Mouse (Mus musculus) neural tube, embryonic 13.5 days (tissue): ENCODE data around the gene Adgrf2. TPM values are rescaled to one million over a fixed set of nuclear protein-coding genes. Genes with fewer than 3 reads are reported as not detected.

Experiments
- ATAC-seq: fragments of 200-750 bp; cut with Nextera tagmentation; 2 replicates; pipeline ENCODE4 v1.8.0; 2017; ENCODE audit warnings: low read depth, mild to moderate bottlenecking, moderate TSS enrichment, moderate library complexity
- H3K27ac ChIP-seq: fragments of 300-500 bp; sonication (generic); replicated peaks from 2 replicates; pipeline ENCODE4 v1.5.1; 2015; ENCODE audit warnings: moderate library complexity, mild to moderate bottlenecking, inconsistent platforms
- H3K27me3 ChIP-seq: fragments of 300-500 bp; sonication (generic); 2 replicates; pipeline ENCODE4 v1.6.1; 2015; ENCODE audit warnings: mild to moderate bottlenecking, inconsistent platforms
- H3K36me3 ChIP-seq: fragments of 300-500 bp; sonication (generic); 2 replicates; pipeline ENCODE4 v1.6.1; 2015; ENCODE audit warnings: mild to moderate bottlenecking, inconsistent platforms
- H3K4me1 ChIP-seq: fragments of 300-500 bp; sonication (generic); replicated peaks from 2 replicates; pipeline ENCODE4 v1.6.1; 2015; ENCODE audit warnings: inconsistent platforms
- H3K4me2 ChIP-seq: fragments of 300-500 bp; sonication (generic); 2 replicates; pipeline ENCODE4 v1.6.1; 2015; ENCODE audit warnings: inconsistent platforms, mild to moderate bottlenecking, moderate library complexity
- H3K4me3 ChIP-seq: fragments of 300-500 bp; sonication (generic); 2 replicates; pipeline ENCODE4 v1.5.1; 2015; ENCODE audit warnings: mild to moderate bottlenecking, inconsistent platforms
- H3K9ac ChIP-seq: fragments of 300-500 bp; sonication (generic); 2 replicates; pipeline ENCODE4 v1.6.1; 2015; ENCODE audit warnings: moderate library complexity, mild to moderate bottlenecking, inconsistent platforms
- H3K9me3 ChIP-seq: fragments of 300-500 bp; sonication (generic); 2 replicates; pipeline ENCODE4 v1.6.1; 2016; ENCODE audit warnings: inconsistent platforms
- WGBS: fragments of 180-500 bp; shearing (Covaris S2); methylation state at CpG from one replicate; pipeline ENCODE4 v1.1.7; 2015; 5-methylcytosine and 5-hydroxymethylcytosine counted together
- polyA plus RNA-seq: library from polyadenylated mRNA; unstranded; fragments of >200 nt; fragmentation: Nextera tagmentation; extraction: Ambion mirVana; gene quantifications from 2 replicates; pipeline ENCODE4 v1.2.1, GENCODE M21; 2015

Adgrf2 gene
- polyA plus RNA-seq, 1 experiment from 2014 or later, result not detected

DNA sequence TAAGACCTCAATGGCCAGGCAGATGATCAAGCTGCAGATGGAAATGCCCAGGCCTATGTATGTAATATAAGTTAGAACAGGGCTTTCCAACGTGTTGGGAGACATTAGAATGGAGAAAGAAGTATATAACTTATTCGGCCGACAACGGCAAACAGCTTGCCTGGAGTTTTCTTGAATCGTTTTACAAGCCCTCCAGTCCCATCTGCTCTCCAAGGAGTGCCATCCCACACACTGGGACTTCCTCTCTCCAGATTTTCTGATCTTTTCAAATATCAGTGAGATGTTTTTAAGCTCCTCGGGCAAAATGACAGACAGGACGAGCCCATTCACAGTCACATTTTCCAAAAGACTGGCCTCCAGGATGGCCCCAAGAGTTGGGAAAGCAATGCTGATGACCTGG lies 31.3 kb downstream of the Adgrf2 start:
- 91% methylated on average over 7 of the region's 7 CpGs for WGBS
- no peak overlapping the region for H3K9ac ChIP-seq
- no peak for ATAC-seq

GRCm38 (mm10) chr17:42705611-42706010 lies 36.4 kb downstream of the Adgrf2 start:
- Histone ChIP-seq H3K27me3 (no peaks in the 10 kb centered on the region), H3K4me3 (no peak overlapping the region), H3K27ac (no peak overlapping the region), H3K4me2 (no peak overlapping the region), H3K9me3 (no peaks in the 10 kb centered on the region), H3K36me3 (no peaks in the 10 kb centered on the region), H3K4me1 (no peaks in the 10 kb centered on the region), H3K9ac (no peak overlapping the region)
- WGBS, result 90% methylated on average over 4 of the region's 4 CpGs
- ATAC-seq, result no peak

More for the DNA sequence above, 31.3 kb downstream of the Adgrf2 start:
- Histone ChIP-seq H3K9me3 (no peaks in the 10 kb centered on the region), H3K27me3 (no peaks in the 10 kb centered on the region), H3K27ac (no peak overlapping the region), H3K36me3 (no peaks in the 10 kb centered on the region), H3K4me3 (no peak overlapping the region), H3K4me1 (no peaks in the 10 kb centered on the region), H3K4me2 (no peak overlapping the region)

DNA sequence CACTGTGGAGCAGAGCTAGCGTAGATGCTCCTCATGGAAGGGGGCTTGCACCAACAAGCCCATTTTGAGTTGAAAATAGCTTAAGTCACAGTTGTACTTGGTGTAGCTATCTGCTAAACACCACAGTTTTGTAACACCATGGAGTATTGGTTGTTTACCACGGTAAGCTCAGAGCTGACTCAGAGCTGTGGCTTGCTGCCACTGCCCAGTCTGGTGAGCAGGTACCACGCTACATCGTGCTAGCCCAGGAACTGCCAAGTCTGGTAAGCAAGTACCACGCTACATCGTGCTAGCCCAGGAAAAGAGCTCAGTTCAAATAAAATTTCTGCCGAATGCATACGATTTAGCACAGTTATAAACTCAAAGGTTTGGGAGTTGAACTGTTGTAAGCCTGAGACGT lies 39.8 kb downstream of the Adgrf2 start:
- Histone ChIP-seq H3K9ac (no peak overlapping the region), H3K4me2 (no peak overlapping the region), H3K9me3 (no peaks in the 10 kb centered on the region), H3K4me3 (no peak overlapping the region), H3K36me3 (no peaks in the 10 kb centered on the region), H3K27me3 (no peaks in the 10 kb centered on the region), H3K27ac (no peak overlapping the region), H3K4me1 (no peaks in the 10 kb centered on the region)
- ATAC-seq, result no peak
- 90% methylated on average over 9 of the region's 9 CpGs for WGBS

DNA sequence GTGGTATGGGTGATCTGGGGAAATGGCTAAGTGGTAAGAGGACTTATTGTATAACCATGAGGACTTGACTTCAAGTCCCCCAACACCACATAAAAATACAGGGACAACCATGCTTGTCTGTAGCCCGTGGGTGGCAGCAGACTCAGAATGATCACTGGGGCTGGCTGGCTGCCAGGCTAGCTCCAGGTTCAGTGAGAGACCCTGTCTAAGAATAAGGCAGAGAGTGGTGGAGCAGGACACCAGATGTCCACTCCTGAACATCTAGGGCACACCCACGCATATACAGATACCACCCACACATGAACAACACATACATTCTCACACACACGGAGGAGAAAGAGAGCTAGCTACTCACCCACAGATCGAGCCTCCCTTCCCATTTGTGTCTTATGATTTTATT lies 47.2 kb downstream of the Adgrf2 start:
- Histone ChIP-seq H3K4me3 (no peak overlapping the region), H3K36me3 (no peaks in the 10 kb centered on the region), H3K27ac (no peak overlapping the region), H3K4me1 (no peaks in the 10 kb centered on the region), H3K27me3 (no peaks in the 10 kb centered on the region), H3K9ac (no peak overlapping the region), H3K9me3 (no peaks in the 10 kb centered on the region), H3K4me2 (no peak overlapping the region)
- WGBS, result 90% methylated on average over 4 of the region's 4 CpGs
- no peak for ATAC-seq

- no peak within 1 kb of the TSS for H3K4me2 ChIP-seq
- no peaks in the 10 kb centered on the region for H3K27me3 ChIP-seq
- H3K36me3 ChIP-seq, result no peaks in the 10 kb centered on the region
- 90% methylated on average over 10 of the region's 10 CpGs for WGBS
- no peaks in the 10 kb centered on the region for H3K9me3 ChIP-seq
- H3K4me1 ChIP-seq, result no peaks in the 10 kb centered on the region
- H3K4me3 ChIP-seq, result no peak within 1 kb of the TSS
- H3K27ac ChIP-seq, result no peak within 1 kb of the TSS
- no peak within 1 kb of the TSS for H3K9ac ChIP-seq
- no peak for ATAC-seq
These were observed 49.8 kb downstream of the Adgrf2 start, which contains the start of gene Adgrf4 for GRCm38 (mm10) chr17:42692136-42692535. Gene Adgrf4, minus strand, starts transcription at chr17:42692284.

DNA sequence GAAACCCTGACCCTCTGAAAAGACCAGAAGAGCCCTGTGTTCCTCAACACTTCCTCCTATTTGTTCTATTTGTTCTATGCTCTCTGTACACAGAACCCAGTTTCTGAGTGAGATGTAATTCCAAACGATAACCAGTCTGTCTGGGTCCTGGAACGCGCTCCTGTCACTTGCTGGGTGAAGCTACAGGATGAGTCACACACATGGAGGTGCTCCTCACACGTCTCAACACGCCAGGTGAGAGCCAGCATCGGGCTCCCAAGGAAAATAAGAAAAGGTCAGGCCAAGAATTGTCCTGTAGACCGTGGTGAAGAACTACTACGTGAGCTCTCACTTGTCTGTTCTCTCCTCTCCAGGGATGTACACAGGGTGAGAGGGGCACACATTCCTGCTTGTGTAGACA lies 51.4 kb downstream of the Adgrf2 start:
- Histone ChIP-seq H3K9ac (no peak overlapping the region), H3K4me3 (no peak overlapping the region), H3K27ac (no peak overlapping the region), H3K9me3 (no peaks in the 10 kb centered on the region), H3K4me1 (no peaks in the 10 kb centered on the region), H3K36me3 (no peaks in the 10 kb centered on the region), H3K27me3 (no peaks in the 10 kb centered on the region), H3K4me2 (no peak overlapping the region)
- ATAC-seq, result no peak
- 96% methylated on average over 8 of the region's 8 CpGs for WGBS

Other genes with a start within 250 kb of the Adgrf2 start
- 0.20 TPM in 1 of 2 replicates, not detected in the other for gene Opn5, start 130.8 kb downstream of the Adgrf2 start, polyA plus RNA-seq
- 0.17 TPM in 1 of 2 replicates, not detected in the other for gene Adgrf4, start 49.9 kb downstream of the Adgrf2 start, polyA plus RNA-seq
- gene Cd2ap, start 134.5 kb upstream of the Adgrf2 start, polyA plus RNA-seq, result 8.5 and 8.6 TPM in 2 replicates